Mouse (Mus musculus) cerebellum, adult 2 months (tissue): ENCODE results near the gene Cdc42bpa.

Source experiments
- CTCF ChIP-seq: fragments of 200-500 bp; IDR thresholded peaks from 2 replicates; pipeline ENCODE4 v1.5.1; 2011; ENCODE audit warnings: low read depth, mild to moderate bottlenecking, control low read depth, low read length, moderate library complexity, borderline replicate concordance; ENCODE audit not compliant: insufficient read depth
- POLR2A ChIP-seq: fragments of 200-500 bp; IDR thresholded peaks from 2 replicates; pipeline ENCODE4 v1.6.1; 2011; ENCODE audit warnings: low read length, control low read depth, borderline replicate concordance; ENCODE audit not compliant: insufficient read depth

- TF ChIP-seq POLR2A: no peak
- TF ChIP-seq CTCF: no peak
Measured at GRCm38 (mm10) chr1:180131402-180131801, 171.1 kb downstream of the Cdc42bpa start.
